Comparison of ENCODE assay signal across 9 mouse cellular contexts in genomic region chr8:10945490-10945889, GRCm38 (mm10).
DNase-seq lines count a peak whose midpoint lies in the region; ATAC-seq and TF ChIP-seq lines count a peak whose summit lies in the region.
"Had no signal": no experiment of that assay in that cellular context is flagged by ENCODE, and none has a peak within 500 bp of the region (broad histone marks: within the 10 kb centered on the region; RNA-seq: fewer than 3 reads in every experiment).

No protein-coding gene starts in this region.

- H3K36me3 ChIP-seq in heart, embryonic 11.5 days (ENCODE audit: control insufficient read depth, insufficient read depth, low read length) = no peaks in the 10 kb centered on the region
- no peaks in the 10 kb centered on the region for H3K36me3 ChIP-seq in E14TG2a.4 (ENCODE audit: insufficient read depth, low read length)
- no peaks in the 10 kb centered on the region for H3K36me3 ChIP-seq in hindbrain, embryonic 12.5 days
- H3K36me3 ChIP-seq in liver, postnatal 0 days (replicated peaks; ENCODE audit: insufficient read depth, low read length) = no peaks in the 10 kb centered on the region

- H3K4me2 ChIP-seq in heart, embryonic 11.5 days = peak overlapping the region; percentile 60
- no peak overlapping the region for H3K4me2 ChIP-seq in hindbrain, embryonic 12.5 days (replicated peaks)
- H3K4me2 ChIP-seq in liver, postnatal 0 days (ENCODE audit: low read depth, low read length) = peak overlapping the region; percentile 77

- TF ChIP-seq CTCF in E14TG2a.4 (conservative IDR thresholded peaks at IDR 0.05; ENCODE audit: low read length) = no peak
- no peak for TF ChIP-seq CTCF in liver, postnatal 0 days (IDR thresholded peaks at IDR 0.05; ENCODE audit: low read depth)

- no peak for TF ChIP-seq EP300 in liver, postnatal 0 days (IDR thresholded peaks at IDR 0.05; ENCODE audit: low read depth)

- H3K27ac ChIP-seq in heart, embryonic 11.5 days (ENCODE audit: low read depth, low read length) = peak overlapping the region; percentile 78
- H3K27ac ChIP-seq in hindbrain, embryonic 12.5 days = no peak overlapping the region
- peak overlapping the region; percentile 86 for H3K27ac ChIP-seq in liver, postnatal 0 days (ENCODE audit: low read depth)

- intact Hi-C loops in heart, postnatal 14 days (cut with DNase I) = loop anchor here (5.0 kb wide), 1 partner anchor 62 kb away; the partner anchor contains the start of gene Irs2

- WGBS in heart, embryonic 11.5 days (ENCODE audit: insufficient replicate concordance) = 60% methylated on average over 2 of the region's 2 CpGs
- WGBS in hindbrain, embryonic 12.5 days = 73% methylated on average over 2 of the region's 2 CpGs
- 37% methylated on average over 2 of the region's 2 CpGs for WGBS in liver, postnatal 0 days (ENCODE audit: insufficient replicate concordance)

- peaks cover 32% of the 10 kb centered on the region for H3K4me1 ChIP-seq in heart, embryonic 11.5 days (ENCODE audit: control insufficient read depth, insufficient read depth, low read length)
- H3K4me1 ChIP-seq in E14TG2a.4 (replicated peaks; ENCODE audit: low read depth, low read length) = peaks cover 30% of the 10 kb centered on the region
- peaks cover 18% of the 10 kb centered on the region for H3K4me1 ChIP-seq in hindbrain, embryonic 12.5 days
- peaks cover 25% of the 10 kb centered on the region for H3K4me1 ChIP-seq in liver, postnatal 0 days (ENCODE audit: insufficient read depth)

- DNase-seq in heart, postnatal 14 days = no peak
- DNase-seq in liver, postnatal 0 days = no peak
- DNase-seq in cerebellum, postnatal 36 days = no peak
- DNase-seq in adrenal gland, postnatal 25 days = no peak
- no peak for DNase-seq in right cerebral cortex, postnatal 4 days
- DNase-seq: cerebellum, adult 9-11 months had no signal

- H3K27me3 ChIP-seq in heart, embryonic 11.5 days (ENCODE audit: control insufficient read depth, insufficient read depth, low read length) = no peaks in the 10 kb centered on the region
- H3K27me3 ChIP-seq in E14TG2a.4 (ENCODE audit: insufficient read depth, low read length) = peaks cover 49% of the 10 kb centered on the region
- H3K27me3 ChIP-seq in hindbrain, embryonic 12.5 days = peaks cover 11% of the 10 kb centered on the region
- H3K27me3 ChIP-seq in liver, postnatal 0 days (ENCODE audit: insufficient read depth, low read length) = no peaks in the 10 kb centered on the region

- H3K9me3 ChIP-seq in heart, embryonic 11.5 days (replicated peaks; ENCODE audit: control insufficient read depth, low read length) = no peaks in the 10 kb centered on the region
- no peaks in the 10 kb centered on the region for H3K9me3 ChIP-seq in E14TG2a.4 (ENCODE audit: low read length)
- no peaks in the 10 kb centered on the region for H3K9me3 ChIP-seq in hindbrain, embryonic 12.5 days (replicated peaks)
- no peaks in the 10 kb centered on the region for H3K9me3 ChIP-seq in liver, postnatal 0 days (ENCODE audit: low read length)

- no peak overlapping the region for H3K4me3 ChIP-seq in heart, embryonic 11.5 days (ENCODE audit: low read depth, low read length)
- 0 out of 2 replicates have a peak overlapping the region, but pooled peaks have one; percentile 60 for H3K4me3 ChIP-seq in E14TG2a.4 (replicated peaks; ENCODE audit: low read length)
- no peak overlapping the region for H3K4me3 ChIP-seq in hindbrain, embryonic 12.5 days
- H3K4me3 ChIP-seq in liver, postnatal 0 days (ENCODE audit: low read depth, low read length) = no peak overlapping the region

- no peak for ATAC-seq in heart, embryonic 11.5 days (replicated peaks; ENCODE audit: insufficient number of reproducible peaks, low FRiP score, low TSS enrichment)
- ATAC-seq in hindbrain, embryonic 12.5 days (ENCODE audit: low FRiP score) = peak; percentile 10; the same call in 1 of the 2 replicates
- no peak for ATAC-seq in liver, postnatal 0 days

- no peak overlapping the region; the same call in 1 of the 2 replicates for H3K9ac ChIP-seq in heart, embryonic 11.5 days (ENCODE audit: low read depth, low read length)
- no peak overlapping the region for H3K9ac ChIP-seq in hindbrain, embryonic 12.5 days
- H3K9ac ChIP-seq in liver, postnatal 0 days (replicated peaks) = peak overlapping the region; percentile 18; the same call in 1 of the 2 replicates
